Mouse (Mus musculus): ENCODE data around the gene Mthfsd. TPM values are rescaled to one million over a fixed set of nuclear protein-coding genes. Genes with fewer than 3 reads are reported as not detected.
"Not testable (repeated sequence)": the region's sequence is repeated elsewhere in the genome, so short reads cannot be mapped to it uniquely, and the experiment has no call there.

Mthfsd gene
- 65.5 and 67.1 TPM in 2 replicates for polyA plus RNA-seq (2015; fragmentation: Nextera tagmentation; extraction: Ambion mirVana)

GRCm38 (mm10) chr8:121107668-121108656 is at the start of gene Mthfsd:
Gene Mthfsd, minus strand, starts transcription at chr8:121108392.
- Histone ChIP-seq H3K36me3 (peaks cover 32% of the 10 kb centered on the region), H3K9me3 (replicated peaks) (no peaks in the 10 kb centered on the region), H3K27me3 (peaks cover 13% of the 10 kb centered on the region), H3K9ac (peak within 1 kb of the TSS; percentile 85), H3K4me3 (replicated peaks) (peak within 1 kb of the TSS; percentile 81), H3K4me2 (peak within 1 kb of the TSS; percentile 88), H3K4me1 (peaks cover 21% of the 10 kb centered on the region), H3K27ac (peak within 1 kb of the TSS; percentile 79)
- peak; percentile 87 for ATAC-seq (replicated peaks; ENCODE audit: low FRiP score)
- WGBS: 1% methylated on average over 75 of the region's 75 CpGs

- no peak overlapping the region for H3K27ac ChIP-seq
- peaks cover 18% of the 10 kb centered on the region for H3K4me1 ChIP-seq
- H3K9me3 ChIP-seq (replicated peaks): no peaks in the 10 kb centered on the region
- WGBS: 93% methylated on average over 7 of the region's 7 CpGs
- H3K27me3 ChIP-seq: peaks cover 5% of the 10 kb centered on the region; the same call in 1 of the 2 replicates
- H3K4me2 ChIP-seq: no peak overlapping the region
- H3K9ac ChIP-seq: no peak overlapping the region
- no peak overlapping the region for H3K4me3 ChIP-seq (replicated peaks)
- no peaks in the 10 kb centered on the region for H3K36me3 ChIP-seq
- no peak for ATAC-seq (replicated peaks; ENCODE audit: low FRiP score)
Measured at GRCm38 (mm10) chr8:121156990-121157491, 48.8 kb upstream of the Mthfsd start.

GRCm38 (mm10) chr8:121152394-121152793 is 44.2 kb upstream of the Mthfsd start:
- no peak for ATAC-seq (replicated peaks; ENCODE audit: low FRiP score)
- no peaks in the 10 kb centered on the region for H3K36me3 ChIP-seq
- no peak overlapping the region for H3K27ac ChIP-seq
- H3K4me3 ChIP-seq (replicated peaks): no peak overlapping the region
- H3K27me3 ChIP-seq: peaks cover 3% of the 10 kb centered on the region; the same call in 1 of the 2 replicates
- 48% methylated on average over 12 of the region's 12 CpGs for WGBS
- H3K9ac ChIP-seq: no peak overlapping the region
- no peaks in the 10 kb centered on the region for H3K9me3 ChIP-seq (replicated peaks)
- no peak overlapping the region for H3K4me2 ChIP-seq
- peaks cover 7% of the 10 kb centered on the region for H3K4me1 ChIP-seq

GRCm38 (mm10) chr8:121148573-121149083 is 40.4 kb upstream of the Mthfsd start:
- Histone ChIP-seq H3K36me3 (no peaks in the 10 kb centered on the region), H3K4me1 (peaks cover 7% of the 10 kb centered on the region), H3K4me2 (no peak overlapping the region), H3K9me3 (replicated peaks) (no peaks in the 10 kb centered on the region), H3K4me3 (replicated peaks) (no peak overlapping the region), H3K27me3 (no peaks in the 10 kb centered on the region; the same call in 1 of the 2 replicates), H3K9ac (no peak overlapping the region), H3K27ac (no peak overlapping the region)
- ATAC-seq (replicated peaks; ENCODE audit: low FRiP score): no peak
- WGBS: 2% methylated on average over 8 of the region's 8 CpGs

GRCm38 (mm10) chr8:121145457-121146134 is 37.4 kb upstream of the Mthfsd start:
- H3K27ac ChIP-seq; H3K36me3 ChIP-seq; ATAC-seq (replicated peaks; ENCODE audit: low FRiP score); H3K4me3 ChIP-seq (replicated peaks); H3K4me2 ChIP-seq; H3K4me1 ChIP-seq; H3K9ac ChIP-seq; H3K27me3 ChIP-seq; H3K9me3 ChIP-seq (replicated peaks): not testable (repeated sequence)
- WGBS: 70% methylated on average over 4 of the region's 6 CpGs

GRCm38 (mm10) chr8:121136856-121137255 is 28.7 kb upstream of the Mthfsd start:
- WGBS: 93% methylated on average over 6 of the region's 6 CpGs
- no peak overlapping the region for H3K4me2 ChIP-seq
- peaks cover 12% of the 10 kb centered on the region for H3K9me3 ChIP-seq (replicated peaks)
- no peaks in the 10 kb centered on the region for H3K27me3 ChIP-seq
- H3K4me1 ChIP-seq: peaks cover 11% of the 10 kb centered on the region
- H3K9ac ChIP-seq: no peak overlapping the region
- no peak overlapping the region for H3K27ac ChIP-seq
- H3K4me3 ChIP-seq (replicated peaks): no peak overlapping the region
- ATAC-seq (replicated peaks; ENCODE audit: low FRiP score): no peak
- H3K36me3 ChIP-seq: peaks cover 19% of the 10 kb centered on the region

- 78% methylated on average over 11 of the region's 11 CpGs for WGBS
- Histone ChIP-seq H3K4me3 (replicated peaks) (no peak overlapping the region), H3K27me3 (peaks cover 15% of the 10 kb centered on the region), H3K9me3 (replicated peaks) (peaks cover 12% of the 10 kb centered on the region), H3K27ac (no peak overlapping the region), H3K4me1 (peaks cover 13% of the 10 kb centered on the region; the same call in 1 of the 2 replicates), H3K36me3 (peaks cover 19% of the 10 kb centered on the region), H3K4me2 (no peak overlapping the region), H3K9ac (no peak overlapping the region)
- no peak for ATAC-seq (replicated peaks; ENCODE audit: low FRiP score)
Measured at GRCm38 (mm10) chr8:121134512-121134911, 26.3 kb upstream of the Mthfsd start.

- peaks cover 14% of the 10 kb centered on the region for H3K4me1 ChIP-seq
- ATAC-seq (replicated peaks; ENCODE audit: low FRiP score): no peak
- no peak overlapping the region for H3K4me2 ChIP-seq
- 85% methylated on average over 10 of the region's 10 CpGs for WGBS
- H3K4me3 ChIP-seq (replicated peaks): no peak overlapping the region
- peaks cover 19% of the 10 kb centered on the region for H3K27me3 ChIP-seq
- H3K9ac ChIP-seq: no peak overlapping the region
- H3K9me3 ChIP-seq (replicated peaks): peaks cover 12% of the 10 kb centered on the region
- H3K27ac ChIP-seq: no peak overlapping the region
- H3K36me3 ChIP-seq: peaks cover 19% of the 10 kb centered on the region
Measured at GRCm38 (mm10) chr8:121134102-121134501, 25.9 kb upstream of the Mthfsd start.

GRCm38 (mm10) chr8:121132961-121133513 is 24.8 kb upstream of the Mthfsd start:
- no peak for ATAC-seq (replicated peaks; ENCODE audit: low FRiP score)
- Histone ChIP-seq H3K36me3 (peaks cover 15% of the 10 kb centered on the region), H3K4me3 (replicated peaks) (no peak overlapping the region), H3K4me1 (peaks cover 25% of the 10 kb centered on the region), H3K27me3 (peaks cover 29% of the 10 kb centered on the region), H3K27ac (no peak overlapping the region), H3K4me2 (no peak overlapping the region), H3K9me3 (replicated peaks) (peaks cover 12% of the 10 kb centered on the region), H3K9ac (no peak overlapping the region)
- WGBS: 78% methylated on average over 5 of the region's 5 CpGs

- WGBS: 41% methylated on average over 5 of the region's 5 CpGs
- Histone ChIP-seq H3K4me2 (peak overlapping the region; percentile 31), H3K9me3 (replicated peaks) (no peaks in the 10 kb centered on the region), H3K36me3 (no peaks in the 10 kb centered on the region), H3K27ac (no peak overlapping the region), H3K4me1 (peaks cover 50% of the 10 kb centered on the region), H3K27me3 (peaks cover 55% of the 10 kb centered on the region), H3K4me3 (replicated peaks) (peak overlapping the region; percentile 10), H3K9ac (no peak overlapping the region)
- ATAC-seq (replicated peaks; ENCODE audit: low FRiP score): no peak
Measured at GRCm38 (mm10) chr8:121130522-121130921, 22.3 kb upstream of the Mthfsd start.

- no peak for ATAC-seq (replicated peaks; ENCODE audit: low FRiP score)
- 48% methylated on average over 16 of the region's 16 CpGs for WGBS
- Histone ChIP-seq H3K27me3 (peaks cover 61% of the 10 kb centered on the region), H3K4me1 (peaks cover 61% of the 10 kb centered on the region), H3K9me3 (replicated peaks) (no peaks in the 10 kb centered on the region), H3K9ac (0 out of 2 replicates have a peak overlapping the region, but pooled peaks have one; percentile 53), H3K4me2 (peak overlapping the region; percentile 64), H3K36me3 (no peaks in the 10 kb centered on the region), H3K27ac (peak overlapping the region; percentile 90; the same call in 1 of the 2 replicates), H3K4me3 (replicated peaks) (peak overlapping the region; percentile 43)
Measured at GRCm38 (mm10) chr8:121129265-121129940, 21.2 kb upstream of the Mthfsd start.
